Mouse (Mus musculus): ENCODE data around the gene Nfkbil1.

Nfkbil1 gene

GRCm38 (mm10) chr17:35185639-35186611 is 49.7 kb downstream of the Nfkbil1 start:
- DNase-seq (ENCODE audit: low read depth, low spot score): peak; percentile 58

- DNase-seq (ENCODE audit: low read depth, low spot score): no peak
These were observed 55.5 kb downstream of the Nfkbil1 start for GRCm38 (mm10) chr17:35180093-35180492.

GRCm38 (mm10) chr17:35178528-35178927 is 57.1 kb downstream of the Nfkbil1 start:
- DNase-seq (ENCODE audit: low read depth, low spot score): peak; percentile 72

- DNase-seq (ENCODE audit: low read depth, low spot score): no peak
These were observed 59.6 kb downstream of the Nfkbil1 start, which contains the start of gene Aif1 for GRCm38 (mm10) chr17:35175968-35176367. Gene Aif1 (minus strand): TSS chr17:35176068.

- no peak for DNase-seq (ENCODE audit: low read depth, low spot score)
These were observed 60.2 kb downstream of the Nfkbil1 start for GRCm38 (mm10) chr17:35175382-35175781.

- no peak for DNase-seq (ENCODE audit: low read depth, low spot score)
These were observed 61.2 kb downstream of the Nfkbil1 start for GRCm38 (mm10) chr17:35174201-35174977.

GRCm38 (mm10) chr17:35173329-35173728 is 62.3 kb downstream of the Nfkbil1 start:
- no peak for DNase-seq (ENCODE audit: low read depth, low spot score)

GRCm38 (mm10) chr17:35172445-35173234 is 63.0 kb downstream of the Nfkbil1 start:
- DNase-seq (ENCODE audit: low read depth, low spot score): no peak

Measured in forelimb bud, embryonic 11.5 days (tissue).